Mouse (Mus musculus) kidney, postnatal 25 days (tissue): Measurements from ENCODE around the gene Abca1.

Source experiments
- DNase-seq, 2 experiments: peaks; one replicate each; pipeline ENCODE4 v3.0.0; 2021; ENCODE audit warnings: mixed read lengths in 2 of 2

Abca1 gene

GRCm38 (mm10) chr4:53148817-53149216 lies 10.9 kb downstream of the Abca1 start:
- DNase-seq = no peak

- DNase-seq = no peak
Observed at GRCm38 (mm10) chr4:53147454-53147853, 12.2 kb downstream of the Abca1 start.

GRCm38 (mm10) chr4:53147046-53147445 lies 12.6 kb downstream of the Abca1 start:
- no peak for DNase-seq

- no peak for DNase-seq
Observed at GRCm38 (mm10) chr4:53146227-53146949, 13.3 kb downstream of the Abca1 start.

GRCm38 (mm10) chr4:53145434-53146168 lies 14.1 kb downstream of the Abca1 start:
- no peak for DNase-seq

- DNase-seq = no peak
Observed at GRCm38 (mm10) chr4:53144571-53144970, 15.1 kb downstream of the Abca1 start.

GRCm38 (mm10) chr4:53144021-53144420 lies 15.7 kb downstream of the Abca1 start:
- DNase-seq = no peak

GRCm38 (mm10) chr4:53140678-53141077 lies 19.0 kb downstream of the Abca1 start:
- no peak for DNase-seq

- DNase-seq = peak in 1 of 2 experiments; percentile 27
Observed at GRCm38 (mm10) chr4:53139495-53139894, 20.2 kb downstream of the Abca1 start.

- no peak for DNase-seq
Observed at GRCm38 (mm10) chr4:53138974-53139373, 20.7 kb downstream of the Abca1 start.

- no peak for DNase-seq
Observed at GRCm38 (mm10) chr4:53137087-53137486, 22.6 kb downstream of the Abca1 start.

GRCm38 (mm10) chr4:53134816-53135215 lies 24.9 kb downstream of the Abca1 start:
- DNase-seq = no peak

- no peak for DNase-seq
Observed at GRCm38 (mm10) chr4:53133995-53134394, 25.7 kb downstream of the Abca1 start.

- no peak for DNase-seq
Observed at GRCm38 (mm10) chr4:53131538-53131937, 28.2 kb downstream of the Abca1 start.

GRCm38 (mm10) chr4:53130622-53131517 lies 28.8 kb downstream of the Abca1 start:
- no peak for DNase-seq

- DNase-seq = no peak
Observed at GRCm38 (mm10) chr4:53129716-53130301, 29.9 kb downstream of the Abca1 start.

GRCm38 (mm10) chr4:53127266-53127665 lies 32.4 kb downstream of the Abca1 start:
- DNase-seq = no peak

- no peak for DNase-seq
Observed at GRCm38 (mm10) chr4:53126794-53127193, 32.9 kb downstream of the Abca1 start.

GRCm38 (mm10) chr4:53124837-53125490 lies 34.7 kb downstream of the Abca1 start:
- no peak for DNase-seq

- no peak for DNase-seq
Observed at GRCm38 (mm10) chr4:53122310-53122709, 37.4 kb downstream of the Abca1 start.

GRCm38 (mm10) chr4:53121516-53122227 lies 38.0 kb downstream of the Abca1 start:
- peak; percentile 55 to 56 for DNase-seq

GRCm38 (mm10) chr4:53121084-53121483 lies 38.6 kb downstream of the Abca1 start:
- DNase-seq = no peak
